Mouse (Mus musculus): Measurements from ENCODE around the gene Cox5a. TPM values are rescaled to one million over a fixed set of nuclear protein-coding genes. Genes with fewer than 3 reads are reported as not detected.

Cox5a gene
- total and polyA plus RNA-seq, 3 experiments: 106 to 455 (median 129) TPM

- DNase-seq (ENCODE audit: low spot score) (no peak), ATAC-seq (ENCODE audit: extremely low read depth, insufficient number of reproducible peaks, low FRiP score, poor library complexity, severe bottlenecking) (no peak)
- H3K9me3 ChIP-seq (replicated peaks): no peaks in the 10 kb centered on the region
- H3K36me3 ChIP-seq (replicated peaks): no peaks in the 10 kb centered on the region
- peaks cover 31% of the 10 kb centered on the region for H3K4me1 ChIP-seq (ENCODE audit: insufficient read depth, low read depth, low read length)
- no peak overlapping the region for H3K4me3 ChIP-seq (ENCODE audit: low read depth, low read length)
- H3K27me3 ChIP-seq (ENCODE audit: insufficient read depth, low read length): peaks cover 43% of the 10 kb centered on the region
- TF ChIP-seq GATA2 (IDR thresholded peaks at IDR 0.05; ENCODE audit: borderline replicate concordance, low read depth, low read length) (no peak), CTCF (IDR thresholded peaks at IDR 0.05; ENCODE audit: low read depth, low read length) (no peak), TAL1 (conservative IDR thresholded peaks at IDR 0.05; ENCODE audit: low read depth, low read length) (no peak), POLR2AphosphoS5 (IDR thresholded peaks at IDR 0.05; ENCODE audit: insufficient replicate concordance, low read depth, low read length) (no peak), GATA1 (IDR thresholded peaks at IDR 0.05; ENCODE audit: borderline replicate concordance, low read length) (no peak)
Observed at GRCm38 (mm10) chr9:57498536-57498935, 22.5 kb upstream of the Cox5a start.

- Histone ChIP-seq H3K9me3 (replicated peaks) (peaks cover 8% of the 10 kb centered on the region), H3K4me1 (ENCODE audit: insufficient read depth, low read depth, low read length) (peaks cover 52% of the 10 kb centered on the region), H3K36me3 (replicated peaks) (no peaks in the 10 kb centered on the region), H3K27me3 (ENCODE audit: insufficient read depth, low read length) (peaks cover 56% of the 10 kb centered on the region), H3K4me3 (ENCODE audit: low read depth, low read length) (no peak overlapping the region)
- TF ChIP-seq GATA1 (IDR thresholded peaks at IDR 0.05; ENCODE audit: borderline replicate concordance, low read length) (no peak), POLR2AphosphoS5 (IDR thresholded peaks at IDR 0.05; ENCODE audit: insufficient replicate concordance, low read depth, low read length) (no peak), TAL1 (conservative IDR thresholded peaks at IDR 0.05; ENCODE audit: low read depth, low read length) (no peak), GATA2 (IDR thresholded peaks at IDR 0.05; ENCODE audit: borderline replicate concordance, low read depth, low read length) (no peak), CTCF (IDR thresholded peaks at IDR 0.05; ENCODE audit: low read depth, low read length) (no peak)
- no peak for ATAC-seq (ENCODE audit: extremely low read depth, insufficient number of reproducible peaks, low FRiP score, poor library complexity, severe bottlenecking)
- DNase-seq (ENCODE audit: low spot score): no peak
Observed at GRCm38 (mm10) chr9:57501452-57501851, 19.6 kb upstream of the Cox5a start.

- no peak for ATAC-seq (ENCODE audit: extremely low read depth, insufficient number of reproducible peaks, low FRiP score, poor library complexity, severe bottlenecking)
- DNase-seq (ENCODE audit: low spot score): no peak
- H3K4me3 ChIP-seq (ENCODE audit: low read depth, low read length): no peak overlapping the region
- TF ChIP-seq GATA2 (IDR thresholded peaks at IDR 0.05; ENCODE audit: borderline replicate concordance, low read depth, low read length): no peak
- H3K36me3 ChIP-seq (replicated peaks): no peaks in the 10 kb centered on the region
- H3K27me3 ChIP-seq (ENCODE audit: insufficient read depth, low read length): peaks cover 55% of the 10 kb centered on the region
- peaks cover 8% of the 10 kb centered on the region for H3K9me3 ChIP-seq (replicated peaks)
- H3K4me1 ChIP-seq (ENCODE audit: insufficient read depth, low read depth, low read length): peaks cover 56% of the 10 kb centered on the region
Observed at GRCm38 (mm10) chr9:57501861-57502260, 19.2 kb upstream of the Cox5a start.

GRCm38 (mm10) chr9:57502911-57503621 lies 18.0 kb upstream of the Cox5a start:
- H3K36me3 ChIP-seq (replicated peaks): no peaks in the 10 kb centered on the region
- H3K27me3 ChIP-seq (ENCODE audit: insufficient read depth, low read length): peaks cover 46% of the 10 kb centered on the region
- no peak for DNase-seq (ENCODE audit: low spot score)
- TF ChIP-seq POLR2AphosphoS5 (IDR thresholded peaks at IDR 0.05; ENCODE audit: insufficient replicate concordance, low read depth, low read length) (no peak), TAL1 (conservative IDR thresholded peaks at IDR 0.05; ENCODE audit: low read depth, low read length) (no peak), CTCF (IDR thresholded peaks at IDR 0.05; ENCODE audit: low read depth, low read length) (no peak), GATA1 (IDR thresholded peaks at IDR 0.05; ENCODE audit: borderline replicate concordance, low read length) (no peak), GATA2 (IDR thresholded peaks at IDR 0.05; ENCODE audit: borderline replicate concordance, low read depth, low read length) (no peak)
- H3K4me3 ChIP-seq (ENCODE audit: low read depth, low read length): peak overlapping the region; percentile 70; the same call in 1 of the 2 replicates
- no peak for ATAC-seq (ENCODE audit: extremely low read depth, insufficient number of reproducible peaks, low FRiP score, poor library complexity, severe bottlenecking)
- H3K4me1 ChIP-seq (ENCODE audit: insufficient read depth, low read depth, low read length): peaks cover 57% of the 10 kb centered on the region
- H3K9me3 ChIP-seq (replicated peaks): peaks cover 8% of the 10 kb centered on the region

- Histone ChIP-seq H3K36me3 (replicated peaks) (no peaks in the 10 kb centered on the region), H3K9me3 (replicated peaks) (peaks cover 8% of the 10 kb centered on the region), H3K4me3 (ENCODE audit: low read depth, low read length) (peak within 1 kb of the TSS; percentile 70), H3K27me3 (ENCODE audit: insufficient read depth, low read length) (peaks cover 43% of the 10 kb centered on the region), H3K4me1 (ENCODE audit: insufficient read depth, low read depth, low read length) (peaks cover 53% of the 10 kb centered on the region)
- ATAC-seq (ENCODE audit: extremely low read depth, insufficient number of reproducible peaks, low FRiP score, poor library complexity, severe bottlenecking): no peak
- DNase-seq (ENCODE audit: low spot score): no peak
- TF ChIP-seq GATA1 (IDR thresholded peaks at IDR 0.05; ENCODE audit: borderline replicate concordance, low read length): no peak
- no peak for TF ChIP-seq GATA2 (IDR thresholded peaks at IDR 0.05; ENCODE audit: borderline replicate concordance, low read depth, low read length)
- TF ChIP-seq CTCF (IDR thresholded peaks at IDR 0.05; ENCODE audit: low read depth, low read length): no peak
Observed at GRCm38 (mm10) chr9:57503622-57504380, 17.3 kb upstream of the Cox5a start, which contains the start of gene Rpp25. Gene Rpp25 (plus strand): TSS chr9:57504026.

GRCm38 (mm10) chr9:57504381-57504700 lies 16.7 kb upstream of the Cox5a start:
- Histone ChIP-seq H3K4me3 (ENCODE audit: low read depth, low read length) (peak overlapping the region; percentile 70), H3K27me3 (ENCODE audit: insufficient read depth, low read length) (peaks cover 43% of the 10 kb centered on the region), H3K9me3 (replicated peaks) (peaks cover 8% of the 10 kb centered on the region), H3K4me1 (ENCODE audit: insufficient read depth, low read depth, low read length) (peaks cover 50% of the 10 kb centered on the region), H3K36me3 (replicated peaks) (no peaks in the 10 kb centered on the region)
- DNase-seq (ENCODE audit: low spot score) (no peak), ATAC-seq (ENCODE audit: extremely low read depth, insufficient number of reproducible peaks, low FRiP score, poor library complexity, severe bottlenecking) (no peak)
- TF ChIP-seq GATA2 (IDR thresholded peaks at IDR 0.05; ENCODE audit: borderline replicate concordance, low read depth, low read length) (no peak), CTCF (IDR thresholded peaks at IDR 0.05; ENCODE audit: low read depth, low read length) (no peak), GATA1 (IDR thresholded peaks at IDR 0.05; ENCODE audit: borderline replicate concordance, low read length) (no peak), TAL1 (conservative IDR thresholded peaks at IDR 0.05; ENCODE audit: low read depth, low read length) (no peak), POLR2AphosphoS5 (IDR thresholded peaks at IDR 0.05; ENCODE audit: insufficient replicate concordance, low read depth, low read length) (no peak)
